Mouse (Mus musculus): ENCODE data around the gene Scamp3. TPM values are rescaled to one million over a fixed set of nuclear protein-coding genes. Genes with fewer than 3 reads are reported as not detected.
"Not testable (repeated sequence)": the region's sequence is repeated elsewhere in the genome, so short reads cannot be mapped to it uniquely, and the experiment has no call there.

Gene Scamp3
- polyA plus RNA-seq, 1 experiment from 2014 or later = 94.4 TPM

DNA sequence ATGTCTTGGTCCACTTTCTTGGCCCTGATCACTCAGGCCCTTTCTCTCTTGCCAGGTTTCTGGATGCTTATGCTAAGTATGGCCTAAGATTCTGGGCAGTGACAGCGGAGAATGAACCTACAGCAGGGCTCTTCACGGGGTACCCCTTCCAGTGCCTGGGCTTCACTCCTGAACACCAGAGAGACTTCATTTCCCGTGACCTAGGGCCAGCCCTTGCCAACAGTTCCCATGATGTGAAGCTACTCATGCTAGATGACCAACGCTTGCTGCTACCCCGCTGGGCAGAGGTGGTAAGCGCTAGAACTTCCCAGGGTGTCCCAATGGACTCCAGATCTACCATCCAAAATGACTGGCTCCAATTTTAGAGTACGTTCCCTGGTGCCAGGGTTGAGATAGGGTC lies 28.8 kb downstream of the Scamp3 start:
- no peak overlapping the region for H3K4me2 ChIP-seq
- no peak for ATAC-seq (ENCODE audit: low FRiP score)
- H3K36me3 ChIP-seq (replicated peaks) = peaks cover 64% of the 10 kb centered on the region
- WGBS = 89% methylated on average over 7 of the region's 7 CpGs
- H3K27me3 ChIP-seq = no peaks in the 10 kb centered on the region
- no peaks in the 10 kb centered on the region for H3K9me3 ChIP-seq
- H3K4me1 ChIP-seq = peaks cover 6% of the 10 kb centered on the region
- no peak overlapping the region for H3K4me3 ChIP-seq (replicated peaks)
- no peak overlapping the region for H3K9ac ChIP-seq
- no peak overlapping the region for H3K27ac ChIP-seq

DNA sequence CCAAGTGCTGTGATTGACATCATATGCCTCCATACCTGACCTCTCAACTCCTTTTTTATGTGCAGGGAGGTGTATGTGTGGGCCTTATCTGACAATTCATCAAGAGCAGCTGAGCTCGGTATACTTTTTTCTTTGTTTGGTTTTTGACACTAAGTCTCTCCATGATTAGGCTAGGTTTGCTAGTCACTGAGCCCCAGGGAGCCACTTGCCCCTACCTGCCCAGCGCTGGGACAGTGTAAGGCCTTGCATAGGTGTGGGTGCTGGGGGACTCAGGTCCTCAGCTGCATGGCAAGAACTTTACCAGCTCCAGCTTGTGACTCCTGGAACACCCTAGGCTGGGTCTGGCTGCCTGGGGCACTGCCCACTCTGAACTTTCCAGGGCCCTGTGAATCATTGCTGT lies 29.4 kb downstream of the Scamp3 start:
- Histone ChIP-seq H3K27ac (no peak overlapping the region), H3K4me3 (replicated peaks) (no peak overlapping the region), H3K4me2 (no peak overlapping the region), H3K9me3 (no peaks in the 10 kb centered on the region), H3K36me3 (replicated peaks) (peaks cover 64% of the 10 kb centered on the region), H3K9ac (no peak overlapping the region), H3K27me3 (no peaks in the 10 kb centered on the region), H3K4me1 (peaks cover 6% of the 10 kb centered on the region)
- ATAC-seq (ENCODE audit: low FRiP score) = no peak
- WGBS = 90% methylated on average over 2 of the region's 2 CpGs

DNA sequence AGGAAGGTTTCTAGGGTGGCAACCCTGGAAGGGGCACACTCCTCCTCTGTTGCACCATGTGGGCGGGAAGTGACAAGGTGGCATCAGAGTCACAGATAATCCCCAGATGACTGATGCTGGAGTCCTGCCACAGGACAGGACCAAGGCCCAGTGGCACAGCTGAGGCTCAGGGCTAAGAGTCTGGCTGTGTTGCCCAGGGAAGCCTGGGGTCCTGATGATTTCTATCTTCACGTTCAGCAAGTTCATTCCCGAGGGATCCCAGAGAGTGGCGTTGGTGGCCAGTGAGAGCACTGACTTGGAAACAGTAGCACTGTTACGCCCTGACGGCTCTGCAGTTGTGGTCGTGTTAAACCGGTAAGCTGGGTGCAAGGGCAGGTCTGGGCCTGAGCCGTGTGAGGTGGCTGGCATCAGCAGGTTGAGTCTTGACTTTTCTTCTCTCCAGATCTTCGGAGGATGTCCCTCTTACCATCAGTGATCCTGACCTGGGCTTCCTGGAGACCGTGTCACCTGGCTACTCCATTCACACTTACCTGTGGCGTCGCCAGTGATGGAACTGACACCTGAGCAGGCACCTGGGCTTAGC lies 30.9 kb downstream of the Scamp3 start:
- Histone ChIP-seq H3K27me3 (no peaks in the 10 kb centered on the region), H3K36me3 (replicated peaks) (peaks cover 64% of the 10 kb centered on the region), H3K27ac (no peak overlapping the region), H3K4me3 (replicated peaks) (no peak overlapping the region), H3K4me2 (no peak overlapping the region), H3K9me3 (no peaks in the 10 kb centered on the region), H3K9ac (no peak overlapping the region), H3K4me1 (peaks cover 13% of the 10 kb centered on the region)
- ATAC-seq (ENCODE audit: low FRiP score) = no peak
- 93% methylated on average over 13 of the region's 13 CpGs for WGBS

DNA sequence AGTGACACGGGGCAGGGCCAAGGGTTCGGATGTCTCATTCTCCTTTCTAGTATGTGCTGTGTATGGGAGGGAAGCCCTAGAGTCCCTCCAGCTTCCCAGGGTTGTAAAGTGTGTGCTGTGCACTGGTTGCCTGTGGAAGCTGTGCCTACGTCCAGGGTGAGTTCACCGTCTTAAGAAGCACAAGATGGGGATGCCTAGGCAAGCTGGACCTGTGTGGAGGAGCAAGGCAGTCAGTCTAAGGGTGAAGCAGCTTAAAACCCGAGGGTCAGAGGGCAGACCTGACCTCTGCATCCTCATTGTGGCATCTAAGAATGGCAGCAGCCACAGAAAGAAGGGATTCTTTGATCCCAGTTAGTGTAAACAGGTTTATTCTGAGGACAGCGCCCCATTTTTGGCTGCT lies 31.5 kb downstream of the Scamp3 start:
- Histone ChIP-seq H3K4me3 (replicated peaks) (no peak overlapping the region), H3K4me1 (peaks cover 11% of the 10 kb centered on the region), H3K27me3 (no peaks in the 10 kb centered on the region), H3K36me3 (replicated peaks) (peaks cover 64% of the 10 kb centered on the region), H3K4me2 (no peak overlapping the region), H3K27ac (no peak overlapping the region), H3K9me3 (no peaks in the 10 kb centered on the region), H3K9ac (no peak overlapping the region)
- ATAC-seq (ENCODE audit: low FRiP score) = no peak
- 88% methylated on average over 6 of the region's 6 CpGs for WGBS

DNA sequence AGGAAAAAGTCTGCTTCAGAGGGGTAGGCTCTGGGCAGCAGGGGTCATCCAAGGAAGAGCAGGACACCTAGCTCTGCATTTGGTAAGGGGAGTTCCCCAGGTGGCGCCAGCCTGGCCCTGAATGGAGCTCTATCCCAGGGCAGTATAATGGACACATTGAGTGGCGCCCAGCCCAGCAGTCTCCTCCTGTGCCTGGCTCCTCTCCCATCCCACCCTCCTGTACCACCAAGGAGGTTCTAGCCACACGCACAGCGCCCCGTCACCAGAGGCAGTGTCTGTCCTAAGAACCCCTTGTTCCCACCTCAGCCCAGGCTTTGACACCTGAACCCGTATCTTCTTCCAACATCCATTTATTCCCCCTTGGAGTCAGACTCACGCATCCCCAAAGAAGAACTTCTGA lies 32.5 kb downstream of the Scamp3 start:
- Histone ChIP-seq H3K9ac (no peak overlapping the region), H3K27me3 (no peaks in the 10 kb centered on the region), H3K4me3 (replicated peaks) (no peak overlapping the region), H3K36me3 (replicated peaks) (peaks cover 60% of the 10 kb centered on the region), H3K4me2 (no peak overlapping the region), H3K9me3 (no peaks in the 10 kb centered on the region), H3K27ac (no peak overlapping the region), H3K4me1 (peaks cover 16% of the 10 kb centered on the region)
- WGBS = 91% methylated on average over 7 of the region's 7 CpGs
- no peak for ATAC-seq (ENCODE audit: low FRiP score)

DNA sequence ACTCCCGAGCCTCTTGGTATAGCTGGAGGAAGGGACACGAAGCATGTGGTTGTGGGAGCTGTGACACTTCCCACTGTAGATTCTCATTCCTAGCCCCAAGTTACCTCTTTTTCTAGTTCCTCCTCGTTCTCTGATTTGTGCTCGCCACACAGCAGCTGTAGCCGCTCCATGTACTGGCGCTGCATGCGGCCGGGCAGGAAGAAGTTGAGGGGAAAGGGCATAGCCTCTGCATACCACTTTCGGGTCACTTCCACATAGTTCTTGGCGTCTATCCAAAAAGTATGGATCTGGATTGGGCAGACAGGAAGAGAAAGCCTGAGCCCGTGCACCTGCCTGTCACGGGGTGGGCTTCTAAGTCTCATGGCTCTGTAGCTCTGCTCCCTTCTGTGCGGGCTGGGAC lies 32.9 kb downstream of the Scamp3 start:
- no peak for ATAC-seq (ENCODE audit: low FRiP score)
- Histone ChIP-seq H3K9me3 (no peaks in the 10 kb centered on the region), H3K36me3 (replicated peaks) (peaks cover 56% of the 10 kb centered on the region), H3K4me3 (replicated peaks) (no peak overlapping the region), H3K9ac (no peak overlapping the region), H3K27me3 (no peaks in the 10 kb centered on the region), H3K27ac (no peak overlapping the region), H3K4me1 (peaks cover 21% of the 10 kb centered on the region), H3K4me2 (no peak overlapping the region)
- 90% methylated on average over 13 of the region's 13 CpGs for WGBS

DNA sequence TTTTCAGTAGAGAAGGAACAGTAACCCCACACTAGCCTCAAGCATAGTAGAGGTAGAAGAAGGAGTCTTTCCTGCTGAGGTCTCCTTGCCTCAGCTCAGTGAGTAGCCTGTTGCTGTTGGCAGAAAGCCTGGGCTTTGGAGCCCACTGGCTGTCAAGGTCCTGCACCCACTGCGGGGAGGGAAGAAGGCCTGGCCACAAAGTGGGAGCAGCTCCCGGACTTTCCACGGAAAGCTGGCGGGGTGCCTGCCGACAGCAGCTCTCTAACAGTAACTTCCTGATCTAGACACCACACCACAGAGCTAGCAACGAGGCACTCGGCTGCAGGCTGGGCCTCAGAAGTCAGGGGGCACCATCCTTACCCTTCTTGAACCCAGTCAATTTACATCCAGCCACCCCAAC lies 33.5 kb downstream of the Scamp3 start:
- Histone ChIP-seq H3K36me3 (replicated peaks) (peaks cover 50% of the 10 kb centered on the region), H3K9me3 (no peaks in the 10 kb centered on the region), H3K4me1 (peaks cover 26% of the 10 kb centered on the region), H3K9ac (no peak overlapping the region), H3K4me2 (no peak overlapping the region), H3K27me3 (no peaks in the 10 kb centered on the region), H3K27ac (no peak overlapping the region), H3K4me3 (replicated peaks) (no peak overlapping the region)
- WGBS = 89% methylated on average over 7 of the region's 7 CpGs
- no peak for ATAC-seq (ENCODE audit: low FRiP score)

DNA sequence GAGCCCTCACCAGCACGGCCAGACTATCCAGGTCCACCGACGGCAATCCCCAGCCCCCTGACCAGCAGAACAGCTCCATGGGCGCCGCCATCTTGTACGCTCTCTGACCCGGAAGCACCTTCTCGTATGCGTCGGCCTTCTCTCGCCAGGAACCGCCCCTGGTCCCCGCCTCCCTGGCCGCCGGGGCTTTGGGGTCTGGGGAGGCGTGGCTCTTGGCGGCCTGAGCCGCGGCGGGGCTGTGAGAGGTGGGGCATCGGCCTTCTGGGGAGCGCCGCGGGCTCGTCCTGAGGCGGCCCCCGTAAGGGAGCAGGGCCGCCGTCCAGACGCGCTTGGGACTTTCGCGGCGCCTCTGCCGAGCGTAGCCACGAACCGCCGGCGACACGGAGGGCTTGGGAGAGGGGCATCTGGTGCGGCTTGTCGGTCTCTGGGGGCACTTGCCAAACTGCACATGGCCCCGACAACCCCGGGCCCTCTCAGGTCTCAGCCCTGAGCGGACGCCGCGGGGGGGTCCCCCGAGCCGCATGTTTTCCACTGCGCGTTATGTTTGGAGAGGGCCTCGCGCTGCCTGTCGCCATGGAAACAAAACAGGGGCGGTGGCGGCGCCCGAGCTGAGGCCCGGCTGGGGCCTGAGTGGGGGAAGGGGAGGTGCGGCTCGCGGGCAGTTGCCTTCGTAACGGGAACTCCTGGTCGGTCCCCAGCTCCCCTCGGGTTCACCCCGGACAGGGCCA lies 36.7 kb downstream of the Scamp3 start:
- ATAC-seq (ENCODE audit: low FRiP score) = peak; percentile 89

DNA sequence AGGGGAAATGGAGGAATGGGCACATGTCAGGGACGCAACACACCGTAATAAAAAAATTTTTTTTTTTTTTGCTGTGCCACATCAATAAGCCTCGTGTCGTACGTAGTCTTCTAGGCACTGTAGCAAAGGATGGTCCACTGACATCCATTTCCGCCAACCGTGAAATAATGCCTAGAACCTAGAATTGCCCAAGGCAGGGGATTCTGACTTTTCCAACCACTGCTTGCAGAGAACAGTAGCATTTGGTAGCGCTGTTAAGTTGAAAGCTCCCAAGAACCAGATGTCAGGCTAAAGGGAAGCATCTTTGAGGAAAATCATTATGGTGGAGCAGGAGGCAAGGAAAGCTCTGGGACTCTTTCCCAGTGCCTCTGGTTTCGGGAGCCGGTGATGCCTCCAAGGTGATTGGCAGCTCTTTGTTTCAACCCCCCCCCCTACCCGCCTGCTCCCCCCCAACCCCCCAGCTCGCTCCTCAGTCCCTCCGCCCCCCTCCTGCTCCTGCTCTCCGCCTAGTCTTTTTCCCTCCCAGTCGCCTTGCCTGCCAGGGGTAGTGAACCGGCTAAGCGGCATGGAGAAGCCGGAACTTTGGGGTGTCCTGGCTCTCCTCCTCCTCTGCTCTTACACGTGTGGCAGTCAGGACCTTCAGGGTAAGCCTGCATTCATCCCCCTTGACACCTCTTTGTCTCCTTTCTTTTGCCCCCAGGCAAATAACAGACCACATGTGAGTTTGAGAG lies 37.6 kb downstream of the Scamp3 start, which contains the start of gene Thbs3:
Gene Thbs3, plus strand, starts transcription at position 500 of the 731 bp plus-strand sequence.
- Histone ChIP-seq H3K27me3 (no peaks in the 10 kb centered on the region), H3K36me3 (replicated peaks) (peaks cover 23% of the 10 kb centered on the region), H3K4me3 (replicated peaks) (peak within 1 kb of the TSS; percentile 80), H3K4me1 (peaks cover 63% of the 10 kb centered on the region), H3K27ac (peak within 1 kb of the TSS; percentile 100), H3K4me2 (peak within 1 kb of the TSS; percentile 76), H3K9me3 (no peaks in the 10 kb centered on the region), H3K9ac (peak within 1 kb of the TSS; percentile 77)
- 1% methylated on average over 19 of the region's 19 CpGs for WGBS
- ATAC-seq (ENCODE audit: low FRiP score) = peak; percentile 8; the same call in 1 of the 2 replicates

More for the DNA sequence above, 36.7 kb downstream of the Scamp3 start:
- H3K9me3 ChIP-seq = no peaks in the 10 kb centered on the region
- peak overlapping the region; percentile 100 for H3K27ac ChIP-seq
- under 1% methylated on average over 69 of the region's 69 CpGs for WGBS
- H3K4me2 ChIP-seq = peak overlapping the region; percentile 76
- peaks cover 25% of the 10 kb centered on the region for H3K36me3 ChIP-seq (replicated peaks)
- H3K4me1 ChIP-seq = peaks cover 55% of the 10 kb centered on the region
- H3K9ac ChIP-seq = peak overlapping the region; percentile 77
- H3K27me3 ChIP-seq = no peaks in the 10 kb centered on the region
- peak overlapping the region; percentile 80 for H3K4me3 ChIP-seq (replicated peaks)

DNA sequence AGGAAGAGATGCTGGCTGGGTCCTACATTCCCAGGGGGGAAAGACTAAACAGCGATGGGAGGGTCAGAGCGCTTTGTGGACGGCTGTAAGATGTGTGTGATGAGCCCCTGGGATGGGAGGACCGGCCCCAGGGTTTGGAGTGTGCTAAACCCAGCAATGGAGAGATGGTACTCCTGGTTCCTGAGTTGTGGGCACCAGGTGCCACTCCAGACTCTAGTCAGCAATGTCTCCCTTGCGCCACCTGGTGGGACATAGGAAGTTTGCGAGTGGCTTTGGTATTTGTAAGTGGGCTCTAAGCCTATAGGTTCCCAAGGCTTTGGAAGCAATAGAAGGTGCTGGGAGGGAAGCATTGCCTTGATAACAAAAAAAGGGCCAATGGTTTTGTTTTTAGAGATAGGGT lies 38.6 kb downstream of the Scamp3 start:
- H3K4me1 ChIP-seq = peaks cover 67% of the 10 kb centered on the region
- no peaks in the 10 kb centered on the region for H3K9me3 ChIP-seq
- peak overlapping the region; percentile 80 for H3K4me3 ChIP-seq (replicated peaks)
- 0% methylated on average over 6 of the region's 6 CpGs for WGBS
- H3K36me3 ChIP-seq (replicated peaks) = peaks cover 17% of the 10 kb centered on the region
- peak overlapping the region; percentile 76 for H3K4me2 ChIP-seq
- peak overlapping the region; percentile 77 for H3K9ac ChIP-seq
- peak; percentile 21 for ATAC-seq (ENCODE audit: low FRiP score)
- peak overlapping the region; percentile 100 for H3K27ac ChIP-seq
- no peaks in the 10 kb centered on the region for H3K27me3 ChIP-seq

DNA sequence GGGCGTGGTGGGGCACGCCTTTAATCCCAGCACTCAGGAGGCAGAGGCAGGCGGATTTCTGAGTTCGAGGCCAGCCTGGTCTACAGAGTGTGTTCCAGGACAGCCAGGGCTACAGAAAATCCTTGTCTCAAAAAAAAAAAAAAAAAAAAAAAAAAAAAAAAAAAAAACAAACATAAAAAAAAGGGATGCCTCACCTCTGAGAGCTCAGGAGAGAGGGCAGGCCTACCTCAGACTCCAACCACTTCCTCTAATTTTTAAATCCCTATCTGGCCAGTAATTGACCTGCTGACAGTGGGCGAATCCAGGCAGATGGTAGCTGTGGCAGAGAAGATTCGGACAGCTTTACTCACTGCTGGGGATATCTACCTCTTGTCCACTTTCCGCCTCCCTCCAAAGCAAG lies 39.1 kb downstream of the Scamp3 start:
- not testable (repeated sequence) for H3K4me3 ChIP-seq (replicated peaks); H3K9ac ChIP-seq; H3K9me3 ChIP-seq; H3K4me2 ChIP-seq; H3K27me3 ChIP-seq; ATAC-seq (ENCODE audit: low FRiP score)
- Histone ChIP-seq H3K36me3 (replicated peaks) (peaks cover 23% of the 10 kb centered on the region), H3K27ac (peak overlapping the region; percentile 100; the same call in 1 of the 2 replicates), H3K4me1 (peaks cover 73% of the 10 kb centered on the region)
- WGBS = 73% methylated on average over 7 of the region's 7 CpGs

DNA sequence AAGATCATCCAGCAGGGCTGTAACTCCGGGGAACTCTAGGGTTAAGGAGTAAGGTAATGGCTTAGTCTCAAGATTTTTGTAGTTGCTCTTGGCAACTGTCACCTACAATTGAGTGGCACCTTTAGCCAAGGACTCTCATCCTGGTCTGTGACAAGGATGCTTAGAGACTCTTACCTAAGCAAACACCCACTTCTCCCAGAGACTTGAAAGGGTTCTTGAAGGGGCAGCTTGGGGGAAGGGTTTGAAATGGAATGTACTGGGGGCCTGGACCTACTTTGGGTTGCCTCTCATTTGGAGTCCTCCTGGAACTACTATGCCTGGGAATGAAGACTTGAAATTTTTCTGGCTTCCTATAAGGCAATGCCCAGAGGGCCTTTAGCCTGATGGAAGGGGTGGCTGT lies 41.0 kb downstream of the Scamp3 start:
- Histone ChIP-seq H3K27ac (peak overlapping the region; percentile 37), H3K9ac (peak overlapping the region; percentile 17; the same call in 1 of the 2 replicates), H3K36me3 (replicated peaks) (peaks cover 40% of the 10 kb centered on the region), H3K4me2 (no peak overlapping the region), H3K27me3 (no peaks in the 10 kb centered on the region), H3K9me3 (no peaks in the 10 kb centered on the region), H3K4me1 (peaks cover 75% of the 10 kb centered on the region), H3K4me3 (replicated peaks) (no peak overlapping the region)
- ATAC-seq (ENCODE audit: low FRiP score) = no peak
- 84% methylated on average over 1 of the region's 1 CpGs for WGBS
